Mouse (Mus musculus) hindlimb bud, embryonic 11.5 days (tissue): ENCODE results near the gene Tmem50a.

ENCODE experiments used
- DNase-seq: peaks from one replicate; pipeline ENCODE4 v3.0.0-alpha.2; 2012; ENCODE audit warnings: low read depth, low spot score; ENCODE audit errors: extremely low spot score

Tmem50a gene

GRCm38 (mm10) chr4:134914864-134915209 is at the start of gene Tmem50a:
Gene Tmem50a, minus strand, starts transcription at chr4:134915024.
- no peak for DNase-seq

- peak; percentile 71 for DNase-seq
Measured at GRCm38 (mm10) chr4:134963021-134963776, 48.4 kb upstream of the Tmem50a start.

GRCm38 (mm10) chr4:134956328-134956727 is 41.5 kb upstream of the Tmem50a start:
- peak; percentile 50 for DNase-seq

- no peak for DNase-seq
Measured at GRCm38 (mm10) chr4:134955845-134956244, 41.0 kb upstream of the Tmem50a start.

- DNase-seq: no peak
Measured at GRCm38 (mm10) chr4:134955196-134955595, 40.4 kb upstream of the Tmem50a start.

- no peak for DNase-seq
Measured at GRCm38 (mm10) chr4:134954461-134954860, 39.6 kb upstream of the Tmem50a start.

GRCm38 (mm10) chr4:134950518-134951091 is 35.8 kb upstream of the Tmem50a start:
- DNase-seq: no peak

- peak; percentile 79 for DNase-seq
Measured at GRCm38 (mm10) chr4:134946024-134946744, 31.4 kb upstream of the Tmem50a start.

- no peak for DNase-seq
Measured at GRCm38 (mm10) chr4:134943758-134944538, 29.1 kb upstream of the Tmem50a start.

GRCm38 (mm10) chr4:134939900-134940299 is 25.1 kb upstream of the Tmem50a start:
- no peak for DNase-seq

- DNase-seq: no peak
Measured at GRCm38 (mm10) chr4:134937240-134938176, 22.7 kb upstream of the Tmem50a start.

- DNase-seq: peak; percentile 77
Measured at GRCm38 (mm10) chr4:134930684-134931481, 16.1 kb upstream of the Tmem50a start, which contains the start of gene Syf2. Gene Syf2, plus strand, starts transcription at chr4:134930898.

GRCm38 (mm10) chr4:134930190-134930589 is 15.4 kb upstream of the Tmem50a start:
- no peak for DNase-seq

GRCm38 (mm10) chr4:134929536-134929935 is 14.7 kb upstream of the Tmem50a start:
- DNase-seq: no peak

- no peak for DNase-seq
Measured at GRCm38 (mm10) chr4:134928464-134928836, 13.6 kb upstream of the Tmem50a start.

- DNase-seq: no peak
Measured at GRCm38 (mm10) chr4:134927815-134928463, 13.1 kb upstream of the Tmem50a start.

- DNase-seq: no peak
Measured at GRCm38 (mm10) chr4:134925206-134925605, 10.4 kb upstream of the Tmem50a start.

- no peak for DNase-seq
Measured at GRCm38 (mm10) chr4:134924019-134924741, 9.4 kb upstream of the Tmem50a start.
